Mouse (Mus musculus): Measurements from ENCODE around the gene Ugp2.

Gene Ugp2

DNA sequence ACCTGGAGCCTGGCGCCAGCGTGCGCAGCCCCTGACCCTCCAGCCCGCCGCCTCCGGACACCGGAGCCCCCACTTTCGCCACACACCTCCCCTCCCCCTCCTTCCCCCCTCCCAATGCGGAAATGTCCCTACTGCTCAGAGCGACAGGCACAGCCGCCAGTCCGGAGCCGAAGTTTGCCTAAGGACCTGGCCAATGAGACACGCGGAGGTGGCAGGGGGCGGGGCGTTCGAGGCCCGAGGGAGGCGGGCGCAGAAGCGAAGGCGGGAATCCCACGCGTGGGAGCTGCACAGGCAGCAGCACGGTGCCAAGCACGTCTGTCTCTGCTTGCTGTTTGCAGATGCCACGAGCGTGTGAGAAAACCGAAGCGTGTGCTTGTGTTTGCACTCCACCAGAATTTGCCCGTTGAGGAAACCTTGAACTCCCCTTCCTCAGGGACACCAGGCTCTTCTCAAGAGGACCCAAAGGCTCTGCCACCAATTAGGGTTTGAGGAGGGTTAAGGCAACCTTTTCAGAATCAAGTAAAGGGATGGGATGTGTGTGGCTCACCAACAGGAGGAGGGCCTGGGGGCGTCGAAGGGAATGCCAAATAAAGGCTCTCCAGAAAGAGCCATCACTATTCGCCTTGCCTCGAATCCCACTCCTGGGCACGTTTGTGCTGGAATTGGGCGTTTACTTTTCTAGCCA is at the start of gene Ugp2:
Ugp2 (minus strand) TSS at position 80 of the 685 bp plus-strand sequence.
- peak; percentile 97 to 99 for DNase-seq

DNA sequence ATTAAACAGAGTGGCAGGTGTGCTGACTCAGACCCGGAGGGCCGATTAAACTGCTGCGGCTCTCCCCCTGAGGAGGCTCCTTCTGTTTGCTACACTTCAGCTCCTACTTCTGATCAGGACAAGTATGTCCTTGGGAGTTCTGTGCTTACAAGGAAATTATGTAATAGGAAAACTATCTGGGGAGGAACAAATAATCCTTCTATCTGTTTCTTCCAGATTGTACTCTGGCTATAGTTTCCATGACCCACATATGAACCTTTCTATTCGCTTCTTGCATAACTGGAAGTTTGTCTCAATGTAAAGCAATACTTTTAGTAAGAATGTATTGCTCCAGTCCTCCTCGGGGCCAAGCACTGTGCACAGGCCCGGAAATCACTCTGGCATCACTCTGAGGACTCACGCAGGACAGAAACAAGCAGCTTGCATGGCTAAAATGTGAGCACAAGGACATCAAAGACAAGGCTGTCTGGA is 43.9 kb upstream of the Ugp2 start:
- no peak for DNase-seq

DNA sequence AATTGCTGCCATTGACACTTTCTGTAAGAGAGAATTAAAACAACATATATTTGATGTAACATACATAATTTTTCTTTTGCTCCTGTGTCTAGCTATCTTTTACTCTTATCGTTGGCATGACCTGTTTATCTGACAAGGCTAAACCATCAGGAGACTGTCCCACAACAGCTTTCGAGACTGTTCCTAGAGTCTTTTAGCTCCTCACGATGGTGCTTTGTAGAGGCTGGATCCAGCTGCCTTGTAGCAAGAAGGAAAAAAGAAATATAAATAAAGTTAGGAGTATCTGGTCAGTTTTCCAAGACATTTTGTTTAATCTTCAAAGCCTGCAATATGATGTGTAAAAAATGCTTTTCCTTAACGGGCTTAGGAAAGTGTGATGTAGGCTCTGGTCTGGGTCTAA is 35.7 kb upstream of the Ugp2 start:
- DNase-seq = no peak

DNA sequence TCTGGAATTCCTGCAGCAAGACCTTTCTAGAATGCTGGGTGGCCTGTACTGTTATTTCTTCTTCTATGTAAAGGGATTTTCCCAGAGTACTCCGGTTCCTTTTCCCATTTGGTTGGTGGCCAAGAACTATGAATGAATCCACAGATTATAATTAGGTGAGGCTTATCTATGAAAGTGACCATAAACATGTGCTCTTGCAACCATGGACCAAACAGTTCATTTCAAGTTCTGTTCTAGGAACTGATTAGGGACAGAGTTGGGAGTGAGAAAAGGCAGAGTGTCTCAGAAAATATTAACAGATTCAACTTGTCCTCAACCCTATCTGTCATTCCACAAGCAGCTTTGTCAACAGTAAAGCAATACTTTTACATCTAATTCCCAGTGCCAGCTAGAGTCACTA is 35.1 kb upstream of the Ugp2 start:
- DNase-seq = no peak

DNA sequence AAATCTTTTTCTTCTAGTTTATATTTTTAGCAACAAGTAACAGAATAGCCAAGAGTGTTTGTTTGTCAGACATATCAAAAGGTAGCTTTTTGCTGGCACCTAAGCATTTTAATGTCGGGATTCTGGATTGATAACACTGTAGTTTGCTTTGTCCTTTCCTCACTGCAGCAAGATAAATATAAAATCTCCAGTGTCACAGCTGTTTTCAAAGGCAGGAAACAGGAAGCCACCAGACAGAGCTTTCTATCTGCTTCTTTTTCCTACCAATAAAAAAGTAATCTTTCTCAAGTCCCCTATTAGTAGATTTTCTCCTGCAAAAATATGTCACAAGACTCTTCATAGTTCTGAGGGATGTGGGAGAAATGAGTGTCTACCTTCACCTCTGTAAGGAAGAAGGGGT is 32.9 kb upstream of the Ugp2 start:
- no peak for DNase-seq

DNA sequence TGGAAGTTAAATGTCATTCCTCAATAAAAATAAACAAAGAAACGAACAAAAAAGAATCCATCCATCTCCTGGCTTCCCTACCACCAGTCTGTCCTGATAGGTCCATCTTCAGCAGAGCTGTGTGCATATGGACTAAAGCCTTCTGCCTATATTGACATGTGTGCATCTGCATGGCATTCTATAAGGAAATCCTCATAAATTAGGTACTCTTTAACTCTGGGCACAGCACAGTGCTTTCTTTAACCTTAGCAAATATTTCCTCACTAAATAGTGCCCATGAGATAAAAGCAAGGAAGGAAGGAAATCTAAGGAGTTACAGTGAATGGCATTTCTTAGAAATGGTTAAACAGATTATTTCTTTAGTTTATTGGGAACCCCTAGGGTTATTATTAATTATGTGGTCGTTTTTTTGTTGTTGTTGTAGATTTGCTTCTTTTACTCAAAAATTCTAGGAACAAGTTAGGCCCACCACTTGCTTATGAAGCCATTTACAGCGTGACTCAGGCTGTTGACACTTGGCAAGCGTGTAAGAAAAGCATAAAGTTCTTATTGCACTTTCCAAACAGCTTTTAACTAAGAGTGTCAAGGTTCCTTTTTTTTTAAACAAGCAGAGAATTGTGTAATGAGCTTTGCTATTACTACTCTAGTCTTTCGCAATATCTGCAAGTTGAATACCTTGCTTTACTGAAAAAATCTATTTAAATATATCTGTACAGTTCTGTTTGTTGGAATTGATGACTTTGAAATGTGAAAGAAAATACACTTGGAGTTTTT is 31.7 kb upstream of the Ugp2 start:
- no peak for DNase-seq

DNA sequence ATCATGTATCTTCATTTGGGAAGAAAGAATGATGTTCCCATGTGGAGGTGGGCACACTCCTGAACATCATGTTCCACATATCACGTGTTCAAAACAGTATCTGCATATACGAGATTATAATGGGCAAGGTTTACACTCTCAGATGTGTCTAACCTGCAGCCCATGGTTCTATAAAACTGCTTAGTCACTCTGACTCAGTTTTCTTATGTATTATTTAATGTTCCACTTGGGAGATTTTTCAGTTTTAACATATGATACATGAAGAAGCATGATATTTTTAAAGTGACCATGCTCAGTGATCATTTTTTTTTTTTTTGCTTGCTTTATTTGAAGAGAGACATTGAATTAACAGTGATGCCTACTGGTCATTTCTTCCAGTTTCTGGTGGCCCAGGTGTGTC is 30.2 kb upstream of the Ugp2 start:
- DNase-seq = no peak

DNA sequence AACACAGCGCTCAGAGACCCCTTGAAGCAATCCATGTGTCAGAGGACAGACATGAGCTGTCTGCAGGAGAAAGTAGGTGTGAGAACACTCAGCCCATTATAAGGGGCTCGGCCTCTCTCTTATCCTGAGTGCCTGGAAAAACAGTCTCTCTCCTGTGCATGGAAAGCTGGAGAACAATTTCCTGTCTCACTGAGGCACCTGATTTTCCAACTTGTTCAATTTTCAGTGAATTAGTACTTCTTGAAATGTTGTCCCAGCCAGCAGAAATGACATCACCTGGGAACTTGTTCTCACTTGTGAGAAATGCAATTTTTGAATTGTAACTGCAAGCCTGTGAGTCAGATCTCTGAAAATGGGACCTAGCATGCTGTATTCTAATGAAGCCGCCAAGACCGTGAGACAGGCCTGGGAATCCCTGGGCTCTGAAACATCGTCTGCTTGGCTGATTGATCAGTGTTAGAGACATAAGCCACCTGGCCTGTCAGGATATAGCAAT is 28.2 kb upstream of the Ugp2 start:
- DNase-seq = no peak

DNA sequence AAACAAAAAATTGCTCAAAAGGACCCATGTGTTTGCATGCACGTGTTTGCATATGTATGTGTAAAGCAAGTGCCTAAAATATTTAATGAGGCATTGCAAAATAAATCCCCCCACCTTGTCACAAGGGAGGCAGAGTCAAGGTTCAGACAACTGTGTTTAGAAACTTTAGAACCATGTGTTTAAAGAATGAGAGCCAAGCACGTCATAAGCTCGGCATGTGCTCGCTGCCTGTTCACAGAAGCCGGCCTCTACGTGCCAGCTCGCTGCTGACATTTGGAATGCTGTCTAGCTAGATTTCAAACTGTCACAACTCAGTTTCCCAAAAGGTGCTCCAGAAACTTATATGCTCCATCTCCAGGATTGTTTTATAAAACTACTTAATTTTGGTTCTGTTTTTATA is 27.5 kb upstream of the Ugp2 start:
- no peak for DNase-seq

DNA sequence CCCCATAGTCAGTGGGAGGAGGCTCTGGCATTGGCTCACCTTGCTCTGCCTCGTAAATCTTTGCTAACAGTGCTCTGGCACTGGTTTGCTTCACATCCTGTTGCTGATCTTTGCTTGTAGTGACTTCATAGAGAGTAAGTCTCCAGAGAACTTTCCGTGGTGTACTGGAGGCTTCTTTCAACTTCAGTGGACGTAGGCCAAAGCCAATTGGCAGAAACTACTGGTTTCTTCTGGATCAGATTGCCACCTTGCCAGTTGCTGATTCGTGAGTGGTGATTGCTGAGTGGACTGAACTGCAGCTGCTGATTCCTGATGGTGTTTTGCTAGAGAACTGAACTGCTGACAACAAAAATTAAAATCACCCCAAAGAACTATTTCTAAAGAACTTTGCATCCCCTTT is 15.8 kb upstream of the Ugp2 start:
- DNase-seq = no peak

DNA sequence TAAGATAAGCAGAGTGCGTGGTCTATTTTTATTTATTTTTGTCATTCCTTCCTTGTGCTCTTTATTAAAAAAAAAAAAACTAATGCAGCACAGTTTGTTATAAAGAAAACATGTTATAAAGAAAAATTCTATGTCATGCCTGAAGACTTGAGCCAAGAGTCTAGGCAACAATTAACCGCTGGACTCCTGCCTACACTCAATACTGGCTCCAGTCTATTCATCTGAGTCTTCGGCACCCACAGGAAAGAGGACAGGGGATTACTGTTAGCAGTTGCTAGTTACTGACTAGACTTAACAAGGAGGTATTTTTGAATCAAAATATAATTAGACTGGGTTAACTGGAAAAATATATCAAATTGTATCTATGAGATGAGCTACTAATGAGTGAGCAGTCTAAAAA is 3.1 kb upstream of the Ugp2 start:
- DNase-seq = no peak

DNA sequence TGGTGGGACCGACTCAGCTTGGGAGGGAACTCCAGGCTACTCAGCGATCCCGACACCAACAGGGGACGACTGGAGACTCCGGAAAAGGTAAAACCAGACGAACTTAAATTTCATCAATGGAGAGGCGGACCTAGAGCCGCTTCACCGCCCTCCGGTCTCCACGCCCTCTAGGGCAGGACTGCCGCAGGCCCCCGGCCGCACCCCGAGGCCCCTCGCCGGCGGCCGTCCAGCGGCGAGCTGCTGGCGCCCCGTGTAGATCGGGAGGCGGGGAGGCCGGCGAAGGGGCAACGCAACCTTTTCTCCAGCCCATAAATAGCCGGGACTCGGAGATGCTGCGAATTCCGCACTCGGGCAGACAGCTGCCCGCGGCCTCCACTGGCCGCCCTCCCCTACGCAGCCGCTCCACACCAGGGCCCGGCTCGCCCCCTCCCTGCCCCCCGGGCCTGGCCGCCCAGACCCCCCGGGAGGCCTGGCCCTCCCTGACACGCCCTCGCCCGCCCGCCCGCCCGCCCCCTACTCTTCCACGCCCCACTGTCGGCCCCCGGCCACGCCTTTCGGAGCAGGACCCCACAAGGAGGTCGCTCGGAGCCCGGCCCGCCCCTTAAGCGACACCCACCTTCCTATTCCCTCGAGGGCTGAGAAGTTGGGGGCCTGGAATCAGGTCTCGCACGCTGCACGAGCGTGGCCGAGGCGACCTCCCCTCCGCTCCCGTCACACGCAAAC is 441 bp downstream of the Ugp2 start:
- peak; percentile 64 to 67 for DNase-seq

DNA sequence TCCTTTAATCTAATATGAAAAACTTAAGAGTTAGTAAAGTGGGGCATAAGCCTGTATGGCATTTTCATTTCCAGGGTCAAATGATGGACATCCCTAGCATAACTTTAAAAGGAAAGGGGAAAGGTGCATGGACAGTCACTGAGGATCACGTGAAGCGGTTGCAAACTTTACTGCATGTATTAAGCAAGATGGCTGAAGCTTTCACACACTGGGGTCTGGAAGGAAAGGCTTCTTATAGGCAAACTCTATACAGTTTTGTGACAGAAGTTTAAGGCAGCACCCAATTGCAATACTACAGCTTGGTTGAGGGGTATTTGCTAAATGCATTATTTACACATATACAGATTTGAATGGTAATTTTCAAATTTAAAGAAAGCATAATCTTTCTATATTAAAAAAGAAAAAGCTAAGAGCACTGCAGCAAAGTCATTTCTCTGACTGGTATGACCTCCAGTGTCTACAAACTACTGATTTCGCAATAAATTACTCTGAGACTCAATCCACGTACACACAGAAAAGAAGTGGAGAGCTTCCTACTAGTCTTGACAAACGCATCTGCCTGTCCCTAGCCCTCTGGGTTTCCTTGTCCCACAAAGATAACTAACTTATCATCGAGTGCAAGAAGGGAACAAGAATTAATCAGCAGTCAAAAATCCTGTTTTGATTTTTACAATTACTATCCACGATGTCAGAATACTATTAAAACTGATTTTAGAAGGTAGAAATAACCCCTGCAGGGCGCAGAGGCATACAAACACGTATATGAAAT is 1.6 kb downstream of the Ugp2 start:
- no peak for DNase-seq

DNA sequence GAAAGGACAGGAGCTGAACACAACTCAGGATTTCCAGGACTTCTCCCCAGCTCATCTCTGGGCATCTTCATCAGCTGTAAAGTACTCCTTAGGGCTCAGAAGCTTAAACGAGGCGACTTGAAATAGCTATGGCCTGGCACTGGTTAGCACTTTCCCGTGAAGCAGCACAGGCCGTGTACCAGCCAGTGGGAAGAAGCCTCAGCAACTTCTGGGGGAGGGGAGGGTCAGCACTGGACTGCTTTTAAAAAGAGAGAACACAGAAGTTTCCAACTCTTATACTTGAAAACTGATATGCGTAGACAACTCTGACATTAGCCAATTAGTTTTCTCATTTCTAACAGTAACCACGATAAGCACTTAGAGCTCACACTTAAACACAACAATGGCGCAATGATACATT is 2.5 kb downstream of the Ugp2 start:
- peak in 1 of 2 experiments; percentile 6 for DNase-seq

DNA sequence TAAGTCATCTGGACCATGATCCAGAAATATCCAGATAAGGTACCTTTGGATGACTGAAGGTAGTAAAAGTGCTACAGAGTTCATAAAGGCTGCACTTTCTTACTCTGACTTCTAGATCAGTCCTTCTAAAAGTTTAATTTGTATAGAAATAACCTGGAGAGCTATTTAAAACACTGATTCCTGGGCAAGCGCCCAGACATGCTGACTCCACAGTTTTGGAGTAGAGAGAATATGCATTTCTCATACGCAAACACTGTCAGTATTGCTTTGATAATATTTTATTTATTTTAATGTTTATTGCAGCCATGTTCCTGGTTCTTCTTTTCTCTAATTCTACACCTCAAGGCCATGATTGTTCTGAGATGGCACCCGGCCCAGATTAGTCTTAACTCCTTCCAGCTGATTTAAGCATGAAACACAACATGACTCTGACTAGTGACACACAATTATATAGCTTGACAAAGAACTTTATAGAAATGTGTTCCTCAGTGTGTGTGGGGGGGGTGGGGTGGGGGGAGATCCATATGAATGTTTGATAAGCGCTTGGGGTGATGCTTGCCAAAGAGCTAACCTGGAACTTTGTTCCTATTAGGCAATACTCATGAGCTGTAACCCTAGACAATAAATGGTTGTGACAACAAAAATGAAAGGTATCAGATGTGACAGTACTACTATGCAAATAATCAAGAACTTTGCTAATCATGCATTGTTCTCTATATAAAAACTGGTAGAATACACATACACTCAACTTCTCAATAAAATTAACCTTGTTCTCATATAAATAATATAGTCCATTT is 7.7 kb downstream of the Ugp2 start:
- no peak for DNase-seq

DNA sequence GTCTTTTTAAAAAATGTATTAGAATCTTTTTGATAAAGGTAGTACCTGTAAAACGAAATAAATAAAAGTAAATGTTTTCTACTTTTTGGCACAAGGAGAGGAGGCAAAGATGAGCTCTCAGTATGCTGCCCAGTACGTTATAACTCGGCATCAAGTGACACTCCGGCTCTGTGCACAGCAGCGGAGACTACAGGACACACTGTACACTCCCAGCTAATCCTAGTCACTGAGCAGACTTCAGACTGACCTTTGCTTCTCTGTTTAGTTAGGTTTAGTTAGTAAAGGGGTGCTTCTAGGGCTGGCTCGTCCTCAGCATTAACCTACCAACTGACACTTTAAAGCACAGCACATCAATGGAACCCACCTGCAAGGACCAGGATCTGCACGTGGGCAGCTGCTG is 19.7 kb downstream of the Ugp2 start:
- DNase-seq = no peak

DNA sequence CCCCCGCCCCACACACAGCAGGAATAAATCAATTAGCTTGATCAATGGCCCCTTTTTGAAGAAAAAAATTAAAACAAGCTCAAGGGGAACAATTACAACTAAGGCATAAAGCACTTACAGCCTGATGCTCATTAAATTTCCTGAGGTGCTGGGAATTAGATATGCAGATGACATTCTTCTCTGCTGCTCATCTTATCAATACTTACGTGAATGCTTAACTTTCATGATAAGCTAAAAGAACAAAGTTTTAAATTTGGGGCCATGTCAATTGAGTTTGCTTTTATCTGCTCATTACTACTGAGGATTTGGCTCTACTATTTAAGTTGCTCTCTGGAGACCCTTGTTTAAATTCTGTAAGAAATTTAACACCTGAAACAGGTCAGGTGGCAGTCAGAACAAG is 22.1 kb downstream of the Ugp2 start:
- DNase-seq = no peak

DNA sequence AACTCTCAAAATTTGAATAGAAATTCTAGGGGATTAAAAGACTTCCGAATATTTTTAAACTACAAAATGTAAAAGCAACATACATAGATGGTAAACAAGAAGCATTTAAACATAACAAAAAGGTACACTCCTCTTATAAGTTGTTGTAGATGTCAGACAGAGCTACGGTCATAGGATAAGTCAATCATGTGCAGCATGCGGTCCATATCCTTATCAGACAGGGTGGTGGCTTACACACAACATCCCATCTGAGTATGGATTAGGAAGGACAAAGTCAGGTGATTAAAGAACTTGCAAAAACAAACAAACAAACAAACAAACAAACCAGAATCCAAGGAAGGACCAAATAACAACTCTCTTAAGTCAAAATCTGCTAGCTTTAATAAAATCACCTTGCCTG is 25.0 kb downstream of the Ugp2 start:
- no peak for DNase-seq

DNA sequence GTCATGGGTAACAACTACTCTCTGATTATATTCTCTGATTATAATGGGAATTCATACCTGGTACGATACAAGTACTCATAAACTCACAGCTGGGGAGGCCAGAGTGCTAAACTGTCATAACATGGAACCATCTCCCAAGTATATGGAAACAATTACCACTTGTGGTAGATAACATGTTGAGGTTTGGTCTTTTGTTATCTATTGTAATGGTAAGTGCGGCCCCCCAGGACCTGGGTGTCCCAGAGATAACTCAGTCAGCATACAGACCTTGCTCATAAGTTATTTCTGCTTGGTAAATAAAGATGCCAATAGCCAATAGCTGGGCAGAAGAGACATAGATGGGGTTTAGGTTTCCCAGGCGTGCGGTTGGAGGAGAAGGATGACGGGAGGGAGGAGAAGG is 27.5 kb downstream of the Ugp2 start:
- no peak for DNase-seq

DNA sequence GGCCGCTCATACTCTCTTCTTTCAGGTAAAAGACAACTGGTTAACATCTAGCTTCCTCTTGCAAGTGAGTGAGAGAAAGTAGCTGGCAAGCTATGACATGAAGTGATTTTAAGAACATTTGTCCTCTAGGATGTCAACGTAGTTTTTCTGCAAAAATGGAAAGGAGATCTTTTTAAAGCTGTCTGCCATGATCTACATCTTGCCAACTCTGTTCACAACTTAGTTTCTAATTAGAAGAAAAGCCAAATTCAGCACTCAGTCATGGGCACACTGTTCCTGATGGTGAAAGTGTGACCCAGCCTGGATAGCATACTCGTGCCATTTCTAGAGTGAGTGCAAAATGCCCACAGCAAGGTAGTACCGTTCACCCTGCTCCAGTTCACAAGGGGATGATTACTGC is 31.9 kb downstream of the Ugp2 start:
- DNase-seq = no peak

DNA sequence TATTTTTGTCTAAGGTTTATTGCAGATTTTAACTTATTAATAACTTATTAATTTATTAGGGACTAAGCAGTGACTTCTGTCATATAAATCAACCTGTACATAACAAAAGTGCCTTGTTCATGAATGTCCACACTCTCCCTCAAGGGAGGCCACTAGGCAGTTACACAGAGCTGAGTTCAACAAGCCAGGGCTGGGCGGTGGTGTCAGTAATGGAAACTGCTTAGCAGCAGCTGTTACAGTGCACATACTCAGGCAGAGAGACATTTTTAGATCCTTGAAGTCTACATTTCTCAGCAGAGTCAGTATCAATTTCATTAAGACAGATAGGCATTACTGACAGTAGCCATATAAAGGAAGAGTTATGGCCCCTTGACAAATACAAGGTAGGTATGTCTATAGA is 33.1 kb downstream of the Ugp2 start:
- no peak for DNase-seq

All from cerebellum, postnatal 25 days (tissue).